Mouse (Mus musculus) kidney, embryonic 15.5 days (tissue): ENCODE measurements around the gene Nod1. TPM values are rescaled to one million over a fixed set of nuclear protein-coding genes. Genes with fewer than 3 reads are reported as not detected.

Source experiments
- ATAC-seq: fragments of 200-750 bp; cut with Nextera tagmentation; replicated peaks from 2 replicates; pipeline ENCODE4 v1.8.0; 2017; ENCODE audit warnings: moderate TSS enrichment; ENCODE audit not compliant: low FRiP score
- H3K27ac ChIP-seq: fragments of 300-500 bp; sonication (generic); 2 replicates; pipeline ENCODE4 v1.5.1; 2015; ENCODE audit warnings: mild to moderate bottlenecking, inconsistent platforms
- H3K27me3 ChIP-seq: fragments of 300-500 bp; sonication (generic); 2 replicates; pipeline ENCODE4 v1.6.1; 2015; ENCODE audit warnings: inconsistent platforms
- H3K36me3 ChIP-seq: fragments of 300-500 bp; sonication (generic); 2 replicates; pipeline ENCODE4 v1.6.1; 2015; ENCODE audit warnings: inconsistent platforms
- H3K4me1 ChIP-seq: fragments of 300-500 bp; sonication (generic); 2 replicates; pipeline ENCODE4 v1.6.1; 2015; ENCODE audit warnings: inconsistent platforms
- H3K4me2 ChIP-seq: fragments of 300-500 bp; sonication (generic); 2 replicates; pipeline ENCODE4 v1.6.1; 2015; ENCODE audit warnings: moderate library complexity, mild to moderate bottlenecking, inconsistent platforms
- H3K4me3 ChIP-seq: fragments of 300-500 bp; sonication (generic); replicated peaks from 2 replicates; pipeline ENCODE4 v1.5.1; 2015; ENCODE audit warnings: mild to moderate bottlenecking, inconsistent platforms
- H3K9ac ChIP-seq: fragments of 300-500 bp; sonication (generic); 2 replicates; pipeline ENCODE4 v1.6.1; 2015; ENCODE audit warnings: mild to moderate bottlenecking, inconsistent platforms
- H3K9me3 ChIP-seq: fragments of 300-500 bp; sonication (generic); replicated peaks from 2 replicates; pipeline ENCODE4 v1.6.1; 2016; ENCODE audit warnings: inconsistent platforms
- WGBS: fragments of 180-500 bp; shearing (Covaris S2); methylation state at CpG from one replicate; pipeline ENCODE4 v1.1.7; 2015; ENCODE audit warnings: mixed read lengths; 5-methylcytosine and 5-hydroxymethylcytosine counted together
- polyA plus RNA-seq: library from polyadenylated mRNA; unstranded; fragments of >200 nt; fragmentation: Nextera tagmentation; extraction: Ambion mirVana; gene quantifications from 2 replicates; pipeline ENCODE4 v1.2.1, GENCODE M21; 2015

The Nod1 gene
- 3.6 and 5.1 TPM in 2 replicates for polyA plus RNA-seq

DNA sequence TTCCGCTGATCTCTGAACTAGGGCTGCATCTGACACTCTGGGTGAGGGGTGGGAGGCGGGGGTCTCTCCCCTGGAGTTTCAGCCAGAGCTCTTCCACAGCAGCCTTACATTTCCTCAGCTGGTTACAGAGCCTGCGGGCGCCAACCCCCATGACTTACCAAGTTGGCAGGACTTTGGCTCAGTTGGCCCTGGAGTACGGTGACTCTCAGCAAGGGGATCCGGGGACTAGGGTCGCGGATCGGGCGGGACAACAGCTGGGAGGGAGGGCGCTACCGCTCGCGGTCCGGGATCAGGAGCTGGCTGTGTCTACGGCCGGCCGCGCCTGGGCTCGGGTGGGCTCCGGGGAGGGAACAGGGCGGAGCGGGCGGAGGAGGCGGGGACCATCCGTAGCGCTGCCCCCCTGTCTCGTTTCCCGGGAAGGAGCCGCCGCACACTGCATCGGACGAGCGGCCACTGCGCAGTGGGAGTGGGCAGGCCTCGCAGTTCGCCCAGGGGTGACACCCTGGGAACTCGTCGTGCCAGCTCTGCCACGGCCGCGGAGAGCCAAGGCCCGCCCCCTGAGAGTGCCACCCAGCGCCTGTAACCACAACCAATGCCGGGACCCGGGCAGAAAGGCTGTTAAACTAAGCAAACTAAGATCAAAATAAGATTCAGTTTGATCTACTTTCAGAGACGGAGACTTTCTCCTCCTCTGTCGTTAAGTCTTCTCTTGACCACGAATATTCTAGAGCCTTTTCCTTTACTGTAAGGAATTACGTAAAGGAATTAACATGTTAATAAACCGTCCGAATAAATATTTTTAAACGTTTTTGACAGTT lies at the start of gene Nod1:
Gene Nod1 (minus strand): TSS at position 502 of the 818 bp plus-strand sequence.
- Histone ChIP-seq H3K9me3 (no peaks in the 10 kb centered on the region), H3K4me2 (peak within 1 kb of the TSS; percentile 87), H3K27me3 (peaks cover 27% of the 10 kb centered on the region), H3K27ac (peak within 1 kb of the TSS; percentile 45), H3K9ac (peak within 1 kb of the TSS; percentile 56), H3K36me3 (no peaks in the 10 kb centered on the region), H3K4me3 (peak within 1 kb of the TSS; percentile 62), H3K4me1 (peaks cover 12% of the 10 kb centered on the region; the same call in 1 of the 2 replicates)
- peak; percentile 92 for ATAC-seq
- 2% methylated on average over 53 of the region's 53 CpGs for WGBS

GRCm38 (mm10) chr6:55021806-55022205 lies 49.4 kb upstream of the Nod1 start:
- H3K4me3 ChIP-seq, result no peak overlapping the region
- 83% methylated on average over 7 of the region's 7 CpGs for WGBS
- no peaks in the 10 kb centered on the region; the same call in 1 of the 2 replicates for H3K27me3 ChIP-seq
- H3K4me1 ChIP-seq, result peaks cover 1% of the 10 kb centered on the region
- no peak overlapping the region for H3K4me2 ChIP-seq
- no peak overlapping the region for H3K9ac ChIP-seq
- H3K9me3 ChIP-seq, result no peaks in the 10 kb centered on the region
- H3K36me3 ChIP-seq, result no peaks in the 10 kb centered on the region
- ATAC-seq, result no peak
- H3K27ac ChIP-seq, result no peak overlapping the region

DNA sequence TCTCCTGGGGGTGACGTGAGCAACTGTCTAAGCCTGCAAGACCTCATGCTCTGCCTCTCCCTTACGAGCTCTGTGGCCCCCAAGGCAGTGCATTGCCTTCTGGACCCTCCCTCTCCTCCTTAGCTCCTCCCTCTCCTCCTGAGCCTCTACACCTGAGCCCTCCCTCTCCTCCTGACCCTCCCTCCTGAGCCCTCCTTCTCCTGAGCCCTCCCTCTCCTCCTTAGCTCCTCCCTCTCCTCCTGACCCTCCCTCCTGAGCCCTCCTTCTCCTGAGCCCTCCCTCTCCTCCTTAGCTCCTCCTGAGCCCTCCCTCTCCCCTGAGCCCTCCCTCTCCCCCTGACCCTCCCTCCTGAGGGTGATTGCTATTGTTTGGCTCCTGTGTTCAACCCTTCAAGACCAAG lies 46.0 kb upstream of the Nod1 start:
- H3K9me3 ChIP-seq, result no peaks in the 10 kb centered on the region
- H3K4me3 ChIP-seq, result no peak overlapping the region
- no peaks in the 10 kb centered on the region for H3K36me3 ChIP-seq
- H3K9ac ChIP-seq, result no peak overlapping the region
- H3K4me2 ChIP-seq, result no peak overlapping the region
- H3K4me1 ChIP-seq, result peaks cover 7% of the 10 kb centered on the region
- 84% methylated on average over 2 of the region's 2 CpGs for WGBS
- H3K27me3 ChIP-seq, result no peaks in the 10 kb centered on the region; the same call in 1 of the 2 replicates
- H3K27ac ChIP-seq, result no peak overlapping the region
- no peak for ATAC-seq

DNA sequence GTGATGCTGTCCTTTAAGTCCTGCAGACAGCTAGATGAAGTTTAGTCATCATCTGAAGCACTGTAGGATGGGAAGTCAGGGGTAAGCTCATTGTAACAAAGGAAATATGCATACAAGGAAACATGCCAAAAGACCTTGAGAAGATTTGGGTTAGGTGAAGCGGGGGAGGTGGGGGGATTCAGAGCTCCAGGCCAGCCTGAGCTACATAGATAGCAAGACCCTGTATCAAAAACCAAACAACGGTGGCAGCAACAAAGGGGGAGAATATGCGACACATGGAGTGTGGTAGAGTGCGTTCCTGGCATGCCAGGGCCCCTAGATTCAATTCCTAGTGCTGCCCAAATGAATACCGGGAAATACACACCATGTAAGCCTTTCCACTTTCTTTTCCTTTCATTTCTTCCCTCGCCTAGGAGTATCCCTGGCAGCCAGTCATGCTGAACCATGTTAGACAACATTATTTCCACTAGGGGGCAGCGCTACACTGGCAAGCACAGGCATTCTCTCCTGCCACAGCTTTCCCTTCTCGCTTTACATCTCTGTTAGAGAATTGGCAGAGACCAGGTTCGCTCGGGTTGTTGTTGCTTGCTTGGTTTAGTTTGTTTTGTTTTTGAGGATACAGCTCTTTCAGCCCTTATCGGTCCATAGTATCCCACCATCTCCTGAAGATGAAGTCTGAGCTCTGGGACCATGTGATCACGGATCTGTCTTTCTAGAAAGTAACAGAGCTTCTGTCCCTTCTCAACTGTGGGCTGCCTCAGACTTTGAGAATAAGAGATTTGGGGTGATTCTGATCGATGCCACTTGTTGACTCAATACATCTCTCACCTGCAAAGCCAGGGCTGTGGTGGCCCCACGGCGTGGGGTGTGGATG lies 44.5 kb upstream of the Nod1 start:
- H3K4me3 ChIP-seq, result no peak overlapping the region

DNA sequence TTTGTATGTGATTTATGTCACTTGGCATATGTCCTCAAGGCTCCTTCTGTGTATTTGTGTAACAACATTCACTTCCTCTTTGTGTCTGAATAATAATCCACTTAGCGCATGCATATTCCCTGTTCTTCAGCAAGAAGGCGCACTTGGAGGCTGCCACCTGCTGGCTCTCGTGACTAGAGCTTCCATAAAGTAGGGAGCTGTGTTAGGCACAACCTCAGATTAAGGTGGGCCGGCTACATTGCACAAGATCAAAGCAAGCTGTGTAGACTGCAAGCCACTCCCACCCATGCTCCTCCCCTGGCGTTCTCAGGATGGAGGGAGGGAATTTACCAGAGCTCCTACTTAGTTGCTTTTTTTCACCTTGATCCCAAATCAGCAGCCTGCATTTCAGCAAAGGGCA lies 43.8 kb upstream of the Nod1 start:
- Histone ChIP-seq H3K4me2 (peak overlapping the region; percentile 45; the same call in 1 of the 2 replicates), H3K4me1 (peaks cover 7% of the 10 kb centered on the region), H3K9ac (no peak overlapping the region), H3K27ac (no peak overlapping the region), H3K9me3 (no peaks in the 10 kb centered on the region), H3K36me3 (no peaks in the 10 kb centered on the region), H3K4me3 (no peak overlapping the region), H3K27me3 (no peaks in the 10 kb centered on the region; the same call in 1 of the 2 replicates)
- ATAC-seq, result peak; percentile 68
- 19% methylated on average over 5 of the region's 5 CpGs for WGBS

More for the DNA sequence above, 44.5 kb upstream of the Nod1 start:
- peak overlapping the region; percentile 45 for H3K4me2 ChIP-seq
- H3K4me1 ChIP-seq, result peaks cover 7% of the 10 kb centered on the region
- no peaks in the 10 kb centered on the region; the same call in 1 of the 2 replicates for H3K27me3 ChIP-seq
- WGBS, result 26% methylated on average over 15 of the region's 15 CpGs
- H3K9me3 ChIP-seq, result no peaks in the 10 kb centered on the region
- H3K27ac ChIP-seq, result no peak overlapping the region
- ATAC-seq, result peak; percentile 78
- no peak overlapping the region for H3K9ac ChIP-seq
- no peaks in the 10 kb centered on the region for H3K36me3 ChIP-seq

DNA sequence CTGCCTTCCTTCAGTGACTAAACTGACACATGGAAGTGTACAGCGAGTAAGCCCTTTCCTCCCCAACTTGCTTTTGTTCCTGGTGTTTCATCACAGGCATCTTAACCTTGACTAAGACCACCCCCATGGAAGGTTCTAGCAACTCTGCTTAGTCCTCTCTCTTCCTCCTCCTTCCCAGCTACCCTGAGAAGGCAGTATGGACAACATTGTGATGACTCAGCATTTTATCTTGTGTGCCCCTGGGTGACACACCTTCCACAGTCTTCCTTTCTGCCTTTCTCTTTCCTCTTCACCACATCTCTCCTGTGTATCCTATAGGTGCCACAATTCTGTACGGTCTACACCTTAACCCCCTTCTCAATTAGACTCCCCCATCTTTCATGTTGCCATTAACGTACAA lies 41.8 kb upstream of the Nod1 start:
- Histone ChIP-seq H3K4me1 (peaks cover 7% of the 10 kb centered on the region), H3K36me3 (no peaks in the 10 kb centered on the region), H3K27ac (no peak overlapping the region), H3K9ac (no peak overlapping the region), H3K4me3 (no peak overlapping the region), H3K9me3 (no peaks in the 10 kb centered on the region), H3K27me3 (peaks cover 6% of the 10 kb centered on the region; the same call in 1 of the 2 replicates), H3K4me2 (no peak overlapping the region)
- ATAC-seq, result no peak
- WGBS, result 80% methylated on average over 3 of the region's 3 CpGs

GRCm38 (mm10) chr6:55012516-55012915 lies 40.1 kb upstream of the Nod1 start:
- ATAC-seq, result no peak
- Histone ChIP-seq H3K4me1 (peaks cover 7% of the 10 kb centered on the region), H3K4me3 (no peak overlapping the region), H3K27ac (no peak overlapping the region), H3K9me3 (no peaks in the 10 kb centered on the region), H3K27me3 (peaks cover 6% of the 10 kb centered on the region; the same call in 1 of the 2 replicates), H3K9ac (no peak overlapping the region), H3K36me3 (no peaks in the 10 kb centered on the region), H3K4me2 (no peak overlapping the region)
- WGBS, result 44% methylated on average over 7 of the region's 7 CpGs

DNA sequence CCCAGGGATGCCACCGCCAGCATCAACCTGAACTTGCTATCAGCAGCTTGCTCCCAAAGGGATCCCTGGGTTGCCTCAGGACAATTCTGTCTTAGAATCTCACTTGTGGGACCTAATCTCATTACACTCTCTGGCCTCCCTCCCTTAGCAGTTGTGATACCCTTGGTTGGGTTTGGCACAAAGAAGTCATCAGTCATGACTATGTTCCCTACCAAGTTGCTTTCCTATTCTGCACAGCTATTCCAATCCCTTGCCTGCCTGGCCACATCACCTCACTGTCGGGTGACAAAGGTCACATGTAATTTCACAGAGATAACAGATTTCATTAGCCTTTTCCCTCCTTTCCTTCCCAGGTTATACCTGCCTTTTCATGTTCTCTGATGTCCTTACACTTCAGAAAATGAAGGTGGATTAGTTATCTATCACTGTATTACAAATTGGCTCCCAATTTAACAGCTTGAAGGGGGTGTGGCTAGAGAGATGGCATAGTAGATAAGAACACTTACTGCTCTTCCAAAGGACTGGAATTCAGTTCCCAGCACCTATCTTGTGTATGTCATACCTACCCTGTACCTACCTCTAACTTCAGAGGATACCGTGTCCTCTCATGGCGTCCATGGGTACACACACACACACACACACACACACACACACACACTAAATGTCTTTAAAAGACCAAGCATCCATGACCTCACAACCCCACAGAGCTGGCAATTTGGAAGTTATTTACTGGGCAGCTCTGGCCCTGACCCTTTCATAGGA lies 38.1 kb upstream of the Nod1 start:
- H3K4me2 ChIP-seq, result no peak overlapping the region
- H3K27me3 ChIP-seq, result peaks cover 6% of the 10 kb centered on the region; the same call in 1 of the 2 replicates
- H3K4me1 ChIP-seq, result no peaks in the 10 kb centered on the region
- no peaks in the 10 kb centered on the region for H3K9me3 ChIP-seq
- no peak overlapping the region for H3K9ac ChIP-seq
- no peak for ATAC-seq
- no peaks in the 10 kb centered on the region for H3K36me3 ChIP-seq
- 71% methylated on average over 4 of the region's 4 CpGs for WGBS
- H3K27ac ChIP-seq, result no peak overlapping the region
- H3K4me3 ChIP-seq, result no peak overlapping the region

DNA sequence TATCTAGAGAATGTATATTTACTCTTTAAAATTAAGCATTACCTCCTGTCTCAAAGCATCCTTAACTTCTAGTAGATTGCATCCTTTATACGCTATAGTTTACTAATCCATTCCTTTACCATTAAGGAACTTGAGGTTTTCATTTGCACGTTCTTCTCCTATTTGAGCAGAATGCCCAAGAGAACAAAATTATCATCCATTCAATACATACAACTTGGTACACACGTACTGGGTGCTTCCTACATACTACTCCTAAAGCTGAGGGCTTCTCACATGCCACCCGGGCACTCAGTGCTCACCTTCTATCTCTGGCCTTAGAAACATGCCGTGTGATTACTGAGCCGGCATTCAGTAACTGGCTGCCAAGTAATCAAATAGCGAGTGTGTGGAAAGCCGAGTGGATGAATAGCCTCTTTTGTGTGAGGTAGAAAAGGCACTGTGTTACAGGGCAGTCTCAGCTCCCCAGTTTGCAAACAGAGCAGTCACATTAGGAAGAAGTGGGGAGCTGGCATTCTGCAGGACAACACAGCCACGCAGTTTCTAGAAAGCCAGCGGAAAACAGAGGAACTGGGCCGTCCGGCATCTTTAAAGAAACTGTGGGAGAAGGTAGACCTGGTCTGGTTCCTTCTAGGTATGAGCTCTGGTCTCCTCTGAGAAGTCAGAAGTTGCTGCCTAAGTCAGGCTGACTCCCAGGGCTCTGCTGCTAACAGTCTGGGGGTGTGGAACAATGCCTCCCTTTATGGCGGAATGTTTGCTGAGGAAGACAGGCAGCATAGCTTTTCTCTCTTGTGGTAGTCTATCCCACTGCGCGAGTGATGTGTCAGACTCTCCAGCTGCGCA lies 37.2 kb upstream of the Nod1 start:
- WGBS, result 40% methylated on average over 16 of the region's 16 CpGs
- 0 out of 2 replicates have a peak overlapping the region, but pooled peaks have one; percentile 21 for H3K4me2 ChIP-seq
- H3K27ac ChIP-seq, result no peak overlapping the region

GRCm38 (mm10) chr6:55008401-55008800 lies 36.0 kb upstream of the Nod1 start:
- H3K27ac ChIP-seq, result no peak overlapping the region
- no peaks in the 10 kb centered on the region for H3K9me3 ChIP-seq
- no peak overlapping the region for H3K9ac ChIP-seq
- H3K4me2 ChIP-seq, result no peak overlapping the region
- H3K4me1 ChIP-seq, result no peaks in the 10 kb centered on the region
- H3K4me3 ChIP-seq, result no peak overlapping the region
- peaks cover 6% of the 10 kb centered on the region; the same call in 1 of the 2 replicates for H3K27me3 ChIP-seq
- no peak for ATAC-seq
- 84% methylated on average over 8 of the region's 8 CpGs for WGBS
- H3K36me3 ChIP-seq, result no peaks in the 10 kb centered on the region

More for the DNA sequence above, 37.2 kb upstream of the Nod1 start:
- no peak for ATAC-seq
- H3K4me3 ChIP-seq, result no peak overlapping the region
- H3K36me3 ChIP-seq, result no peaks in the 10 kb centered on the region
- no peak overlapping the region for H3K9ac ChIP-seq
- no peaks in the 10 kb centered on the region for H3K9me3 ChIP-seq
- H3K4me1 ChIP-seq, result no peaks in the 10 kb centered on the region
- peaks cover 6% of the 10 kb centered on the region; the same call in 1 of the 2 replicates for H3K27me3 ChIP-seq

DNA sequence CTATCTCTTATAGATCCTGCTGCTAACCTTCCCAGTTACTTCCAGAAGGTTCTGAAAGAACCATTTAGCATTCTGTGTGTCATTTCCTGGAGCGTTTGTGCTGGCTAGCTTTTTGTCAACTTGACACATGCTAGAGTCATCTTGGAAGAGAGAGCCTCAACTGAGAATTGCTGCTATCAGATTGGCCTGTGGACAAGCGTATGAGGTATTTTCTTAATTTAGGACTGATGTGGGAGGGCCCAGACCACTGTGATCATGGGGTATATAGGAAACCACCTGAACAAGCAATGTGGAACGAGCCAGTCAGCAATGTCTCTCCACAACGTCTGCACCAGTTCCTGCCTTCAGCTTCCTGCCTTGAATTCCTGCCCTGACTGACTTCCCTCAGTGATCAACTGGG lies 31.1 kb upstream of the Nod1 start:
- H3K4me2 ChIP-seq, result no peak overlapping the region
- 64% methylated on average over 4 of the region's 4 CpGs for WGBS
- H3K4me3 ChIP-seq, result no peak overlapping the region
- H3K27me3 ChIP-seq, result no peaks in the 10 kb centered on the region
- no peak overlapping the region for H3K9ac ChIP-seq
- H3K36me3 ChIP-seq, result no peaks in the 10 kb centered on the region
- no peak overlapping the region for H3K27ac ChIP-seq
- ATAC-seq, result no peak
- no peaks in the 10 kb centered on the region for H3K9me3 ChIP-seq
- no peaks in the 10 kb centered on the region for H3K4me1 ChIP-seq
